Mouse (Mus musculus): Measurements from ENCODE around the gene Krt7. TPM values are rescaled to one million over a fixed set of nuclear protein-coding genes. Genes with fewer than 3 reads are reported as not detected.

Krt7 gene
- polyA plus RNA-seq, 1 experiment, result 0.86 TPM

DNA sequence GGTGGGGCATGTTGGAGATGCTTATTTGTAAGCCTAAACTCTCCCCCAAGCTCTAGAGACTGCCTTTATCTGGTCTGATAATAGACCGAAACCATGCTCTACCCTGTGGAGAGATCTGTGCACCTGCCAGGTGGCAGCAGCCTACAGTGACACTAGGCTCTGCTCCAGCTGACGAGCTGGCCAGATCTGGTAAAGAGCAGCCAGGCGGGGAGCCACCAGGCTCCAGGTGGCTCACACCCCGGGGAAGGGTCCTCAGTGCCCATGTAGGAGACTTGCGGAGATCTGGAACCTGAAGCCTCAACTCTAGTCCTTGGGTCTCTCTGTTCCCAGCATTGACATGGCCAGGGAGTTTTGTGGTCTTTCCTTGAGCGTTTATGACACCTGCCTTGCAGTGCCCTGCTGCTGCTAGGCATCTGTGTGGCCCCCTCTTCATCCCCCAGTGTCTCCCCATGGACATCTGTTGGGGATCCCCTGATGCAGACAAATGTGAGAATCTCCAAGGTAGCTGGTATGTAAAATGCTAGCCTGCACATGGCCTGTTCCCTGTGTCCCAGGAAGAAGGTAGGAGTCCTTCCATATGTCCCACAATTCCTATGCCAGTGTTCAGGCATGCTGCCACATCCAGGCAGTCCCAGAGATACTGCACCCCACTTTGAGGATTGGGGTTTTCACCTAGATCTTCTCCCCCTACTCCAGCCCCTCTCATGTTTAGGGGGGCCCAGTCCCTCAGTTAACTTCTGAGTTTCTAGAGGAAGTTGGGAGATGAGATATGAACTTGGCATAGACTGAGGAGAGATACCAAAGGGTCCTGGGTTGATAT is 34.7 kb upstream of the Krt7 start:
- Histone ChIP-seq H3K27ac (ENCODE audit: insufficient read depth, low read length) (no peak overlapping the region), H3K4me1 (ENCODE audit: control insufficient read depth, insufficient read depth, insufficient read length) (peaks cover 21% of the 10 kb centered on the region; the same call in 1 of the 2 replicates), H3K4me3 (ENCODE audit: extremely low read depth, insufficient read depth, insufficient read length) (no peak overlapping the region), H3K36me3 (ENCODE audit: control insufficient read depth, insufficient read depth, low read length) (no peaks in the 10 kb centered on the region), H3K27me3 (ENCODE audit: control insufficient read depth, insufficient read depth, low read length) (no peaks in the 10 kb centered on the region)
- TF ChIP-seq POLR2A (IDR thresholded peaks at IDR 0.05; ENCODE audit: low read depth, low read length), result no peak
- no peak for TF ChIP-seq CTCF (IDR thresholded peaks at IDR 0.05; ENCODE audit: extremely low read depth, insufficient read depth, insufficient read length, insufficient replicate concordance)
- 35% methylated on average over 6 of the region's 6 CpGs for WGBS
- DNase-seq (ENCODE audit: low read depth in 1 of 2, low spot score in 2 of 2), result no peak

DNA sequence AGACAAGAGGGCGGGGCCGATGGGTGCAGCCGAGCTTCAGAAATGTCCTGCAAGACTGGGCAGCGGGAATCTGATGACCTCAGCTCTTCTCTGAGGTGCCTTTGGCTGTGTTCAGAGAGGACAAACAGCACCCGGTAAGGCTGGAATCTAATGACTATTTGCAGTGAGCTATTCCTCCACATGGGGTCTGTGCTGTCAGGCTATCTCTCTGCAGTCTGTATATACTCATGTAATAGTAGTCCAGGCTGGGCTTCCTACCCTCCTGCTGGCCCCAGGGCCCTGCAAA is 34.1 kb upstream of the Krt7 start:
- H3K4me3 ChIP-seq (ENCODE audit: extremely low read depth, insufficient read depth, insufficient read length), result no peak overlapping the region
- no peaks in the 10 kb centered on the region for H3K27me3 ChIP-seq (ENCODE audit: control insufficient read depth, insufficient read depth, low read length)
- H3K4me1 ChIP-seq (ENCODE audit: control insufficient read depth, insufficient read depth, insufficient read length), result peaks cover 19% of the 10 kb centered on the region; the same call in 1 of the 2 replicates
- no peak overlapping the region for H3K27ac ChIP-seq (ENCODE audit: insufficient read depth, low read length)
- TF ChIP-seq CTCF (IDR thresholded peaks at IDR 0.05; ENCODE audit: extremely low read depth, insufficient read depth, insufficient read length, insufficient replicate concordance) (no peak), POLR2A (IDR thresholded peaks at IDR 0.05; ENCODE audit: low read depth, low read length) (no peak)
- DNase-seq (ENCODE audit: low read depth in 1 of 2, low spot score in 2 of 2), result no peak
- H3K36me3 ChIP-seq (ENCODE audit: control insufficient read depth, insufficient read depth, low read length), result no peaks in the 10 kb centered on the region
- WGBS, result 84% methylated on average over 5 of the region's 5 CpGs

DNA sequence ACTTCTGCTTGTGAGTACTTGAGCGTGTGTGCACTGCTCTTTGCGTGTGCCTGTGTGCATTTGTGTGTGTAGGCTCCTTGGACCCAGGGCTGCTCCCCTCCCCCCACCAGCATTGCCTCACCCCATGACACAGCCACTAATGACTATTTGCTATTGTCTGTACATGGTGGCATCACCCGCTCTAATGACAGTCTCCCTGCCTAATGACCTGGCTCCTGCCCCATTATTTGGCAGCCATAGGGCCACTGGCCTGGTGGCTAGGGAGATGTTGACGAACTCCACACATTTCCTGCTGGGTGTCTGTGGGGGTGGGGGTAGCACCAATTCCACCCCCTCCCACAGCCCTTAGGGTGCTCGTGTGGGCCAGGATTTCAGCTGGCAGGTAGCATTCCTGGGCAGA is 32.2 kb upstream of the Krt7 start:
- Histone ChIP-seq H3K4me1 (ENCODE audit: control insufficient read depth, insufficient read depth, insufficient read length) (peaks cover 18% of the 10 kb centered on the region; the same call in 1 of the 2 replicates), H3K27ac (ENCODE audit: insufficient read depth, low read length) (peak overlapping the region; percentile 60; the same call in 1 of the 2 replicates), H3K36me3 (ENCODE audit: control insufficient read depth, insufficient read depth, low read length) (no peaks in the 10 kb centered on the region), H3K4me3 (ENCODE audit: extremely low read depth, insufficient read depth, insufficient read length) (no peak overlapping the region), H3K27me3 (ENCODE audit: control insufficient read depth, insufficient read depth, low read length) (no peaks in the 10 kb centered on the region)
- no peak for TF ChIP-seq POLR2A (IDR thresholded peaks at IDR 0.05; ENCODE audit: low read depth, low read length)
- WGBS, result 87% methylated on average over 5 of the region's 5 CpGs
- no peak for DNase-seq (ENCODE audit: low read depth in 1 of 2, low spot score in 2 of 2)

DNA sequence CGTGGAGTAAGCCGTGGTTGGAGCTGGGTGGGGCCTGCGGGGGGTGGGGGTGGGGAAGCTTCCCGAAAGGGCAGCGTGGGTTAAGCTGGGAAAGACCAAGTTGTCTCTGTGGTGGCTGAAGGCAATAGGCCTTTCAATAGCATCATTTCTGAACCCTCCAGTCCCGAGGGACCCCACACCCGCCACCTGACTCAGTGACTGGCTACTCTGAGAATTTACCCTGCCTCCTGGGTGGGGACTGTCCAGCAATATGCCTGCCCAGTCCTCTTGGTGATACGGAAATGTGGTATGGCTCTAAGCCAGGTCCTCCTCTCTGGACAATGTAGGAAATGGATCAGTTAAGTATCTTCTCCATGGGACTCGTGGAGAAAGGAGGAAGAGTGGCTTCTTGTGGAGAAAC is 29.1 kb upstream of the Krt7 start:
- H3K4me1 ChIP-seq (ENCODE audit: control insufficient read depth, insufficient read depth, insufficient read length), result peaks cover 2% of the 10 kb centered on the region; the same call in 1 of the 2 replicates
- H3K4me3 ChIP-seq (ENCODE audit: extremely low read depth, insufficient read depth, insufficient read length), result no peak overlapping the region
- H3K27me3 ChIP-seq (ENCODE audit: control insufficient read depth, insufficient read depth, low read length), result no peaks in the 10 kb centered on the region
- H3K27ac ChIP-seq (ENCODE audit: insufficient read depth, low read length), result no peak overlapping the region
- no peaks in the 10 kb centered on the region for H3K36me3 ChIP-seq (ENCODE audit: control insufficient read depth, insufficient read depth, low read length)
- TF ChIP-seq POLR2A (IDR thresholded peaks at IDR 0.05; ENCODE audit: low read depth, low read length) (no peak), CTCF (IDR thresholded peaks at IDR 0.05; ENCODE audit: extremely low read depth, insufficient read depth, insufficient read length, insufficient replicate concordance) (no peak)
- 61% methylated on average over 9 of the region's 9 CpGs for WGBS
- DNase-seq (ENCODE audit: low read depth in 1 of 2, low spot score in 2 of 2), result no peak

DNA sequence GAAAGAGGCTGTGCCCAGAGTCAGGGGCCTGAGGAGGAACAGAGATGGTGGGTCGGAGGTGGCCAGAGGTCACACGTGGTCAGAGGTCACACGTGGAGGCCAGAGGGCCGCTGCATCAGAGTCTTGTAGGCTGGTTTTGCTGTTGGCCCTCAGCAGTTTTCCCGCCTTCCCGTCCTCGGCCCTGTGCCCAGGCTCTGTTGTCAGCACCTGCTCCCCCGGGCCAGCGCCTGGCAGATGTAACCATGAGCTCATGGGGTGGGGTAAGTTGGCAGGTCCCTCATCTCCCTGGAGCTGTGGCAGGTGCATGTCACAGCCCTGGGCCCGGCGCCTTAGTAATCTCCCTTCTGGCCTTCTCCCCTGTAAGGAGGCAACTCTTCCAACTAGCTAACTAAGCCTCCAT is 28.0 kb upstream of the Krt7 start:
- 83% methylated on average over 11 of the region's 11 CpGs for WGBS
- Histone ChIP-seq H3K4me3 (ENCODE audit: extremely low read depth, insufficient read depth, insufficient read length) (no peak overlapping the region), H3K27me3 (ENCODE audit: control insufficient read depth, insufficient read depth, low read length) (no peaks in the 10 kb centered on the region), H3K36me3 (ENCODE audit: control insufficient read depth, insufficient read depth, low read length) (no peaks in the 10 kb centered on the region), H3K27ac (ENCODE audit: insufficient read depth, low read length) (no peak overlapping the region), H3K4me1 (ENCODE audit: control insufficient read depth, insufficient read depth, insufficient read length) (no peaks in the 10 kb centered on the region)
- TF ChIP-seq CTCF (IDR thresholded peaks at IDR 0.05; ENCODE audit: extremely low read depth, insufficient read depth, insufficient read length, insufficient replicate concordance), result no peak
- TF ChIP-seq POLR2A (IDR thresholded peaks at IDR 0.05; ENCODE audit: low read depth, low read length), result no peak
- no peak for DNase-seq (ENCODE audit: low read depth in 1 of 2, low spot score in 2 of 2)

DNA sequence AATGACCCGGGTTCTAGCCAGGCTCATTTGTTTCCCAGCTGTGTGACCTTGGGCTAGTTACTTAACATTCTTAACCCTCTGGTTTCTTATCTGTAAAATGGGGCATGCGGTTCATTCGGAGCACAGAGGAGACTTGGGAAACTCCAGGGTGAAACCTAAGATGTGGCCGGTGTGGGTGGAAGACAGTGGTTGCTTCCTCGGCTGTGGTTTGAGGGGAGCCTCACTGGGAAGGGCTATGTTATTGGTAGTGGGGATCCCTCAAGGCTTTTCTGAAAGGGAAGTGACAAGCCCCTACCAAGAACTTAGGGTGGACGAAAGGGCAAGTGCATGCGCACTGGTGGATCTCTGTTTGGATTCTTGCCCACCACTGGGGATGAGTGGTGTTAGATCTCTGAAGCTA is 26.2 kb upstream of the Krt7 start:
- no peaks in the 10 kb centered on the region for H3K36me3 ChIP-seq (ENCODE audit: control insufficient read depth, insufficient read depth, low read length)
- 50% methylated on average over 7 of the region's 7 CpGs for WGBS
- H3K4me1 ChIP-seq (ENCODE audit: control insufficient read depth, insufficient read depth, insufficient read length), result peaks cover 5% of the 10 kb centered on the region; the same call in 1 of the 2 replicates
- H3K27ac ChIP-seq (ENCODE audit: insufficient read depth, low read length), result no peak overlapping the region
- no peak for DNase-seq (ENCODE audit: low read depth in 1 of 2, low spot score in 2 of 2)
- H3K4me3 ChIP-seq (ENCODE audit: extremely low read depth, insufficient read depth, insufficient read length), result no peak overlapping the region
- H3K27me3 ChIP-seq (ENCODE audit: control insufficient read depth, insufficient read depth, low read length), result no peaks in the 10 kb centered on the region
- TF ChIP-seq CTCF (IDR thresholded peaks at IDR 0.05; ENCODE audit: extremely low read depth, insufficient read depth, insufficient read length, insufficient replicate concordance) (no peak), POLR2A (IDR thresholded peaks at IDR 0.05; ENCODE audit: low read depth, low read length) (no peak)

DNA sequence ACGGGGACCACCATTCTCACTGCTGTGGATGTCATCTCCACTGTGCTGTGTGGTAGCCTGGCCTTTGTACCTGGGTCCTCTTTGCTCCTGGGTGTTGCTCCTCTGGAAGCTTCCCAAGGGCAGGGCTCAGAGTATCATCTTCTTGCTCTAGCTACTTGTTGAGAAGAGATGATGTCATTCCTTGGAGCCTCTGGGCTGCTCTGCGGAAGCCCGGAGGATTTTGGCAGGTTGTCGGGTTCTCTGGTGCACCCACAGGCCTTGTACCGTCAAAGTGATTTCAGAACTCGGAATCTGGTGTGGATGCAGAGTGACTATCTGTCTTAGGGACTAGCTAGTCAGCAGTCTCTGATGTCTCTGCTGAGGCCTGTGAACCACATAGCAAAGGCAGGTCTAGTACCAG is 25.8 kb upstream of the Krt7 start:
- DNase-seq (ENCODE audit: low read depth in 1 of 2, low spot score in 2 of 2), result no peak
- peaks cover 5% of the 10 kb centered on the region; the same call in 1 of the 2 replicates for H3K4me1 ChIP-seq (ENCODE audit: control insufficient read depth, insufficient read depth, insufficient read length)
- H3K27me3 ChIP-seq (ENCODE audit: control insufficient read depth, insufficient read depth, low read length), result no peaks in the 10 kb centered on the region
- no peaks in the 10 kb centered on the region for H3K36me3 ChIP-seq (ENCODE audit: control insufficient read depth, insufficient read depth, low read length)
- no peak overlapping the region for H3K4me3 ChIP-seq (ENCODE audit: extremely low read depth, insufficient read depth, insufficient read length)
- 91% methylated on average over 6 of the region's 6 CpGs for WGBS
- TF ChIP-seq CTCF (IDR thresholded peaks at IDR 0.05; ENCODE audit: extremely low read depth, insufficient read depth, insufficient read length, insufficient replicate concordance) (no peak), POLR2A (IDR thresholded peaks at IDR 0.05; ENCODE audit: low read depth, low read length) (no peak)
- no peak overlapping the region for H3K27ac ChIP-seq (ENCODE audit: insufficient read depth, low read length)

All from spleen, adult 2 months (tissue).